Mouse (Mus musculus) liver, embryonic 18 days (tissue): ENCODE measurements around the gene Esp31. TPM values are rescaled to one million over a fixed set of nuclear protein-coding genes. Genes with fewer than 3 reads are reported as not detected.

Experiments used
- polyA plus RNA-seq: library from polyadenylated mRNA; depleted of rRNA; stranded (reverse); fragments of >200 nt; gene quantifications from 2 replicates; pipeline ENCODE4 v1.2.3, GENCODE M21; 2012; rRNA removed

Gene Esp31
- polyA plus RNA-seq = not detected in 2 replicates

GRCm38 (mm10) chr17:38639147-38639546, at the start of gene Esp31:
Esp31 (plus strand) TSS chr17:38639447.

Other genes with a start within 250 kb of the Esp31 start
- not detected in 2 replicates for gene Esp36, start 219.3 kb upstream of the Esp31 start, polyA plus RNA-seq
- not detected in 2 replicates for gene Esp34, start 85.3 kb upstream of the Esp31 start, polyA plus RNA-seq